Mouse (Mus musculus) forebrain, embryonic 11.5 days (tissue): ENCODE measurements at regions not wholly inside any gene's neighbourhood (a gene's known extent, or its start where the extent isn't known, plus 50 kb on each side); places are given as distances from the start of the nearest gene placed in this dataset.

Experiments used
- ATAC-seq: fragments of 200-750 bp; cut with Nextera tagmentation; replicated peaks from 2 replicates; pipeline ENCODE4 v1.8.0; 2017; ENCODE audit warnings: moderate TSS enrichment; ENCODE audit not compliant: low FRiP score
- DNase-seq: peaks from one replicate; pipeline ENCODE4 v3.0.0-alpha.2; 2017; ENCODE audit warnings: low spot score
- H3K27ac ChIP-seq: fragments of 300-500 bp; sonication (generic); 2 replicates; pipeline ENCODE4 v1.5.1; 2014; ENCODE audit warnings: low read depth, low read length
- H3K27me3 ChIP-seq: fragments of 300-500 bp; sonication (generic); 2 replicates; pipeline ENCODE4 v1.6.1; 2014; ENCODE audit warnings: mild to moderate bottlenecking, low read length, mixed read lengths; ENCODE audit not compliant: control insufficient read depth, insufficient read depth
- H3K36me3 ChIP-seq: fragments of 300-500 bp; sonication (generic); 2 replicates; pipeline ENCODE4 v1.6.1; 2014; ENCODE audit warnings: mild to moderate bottlenecking, low read length, moderate library complexity, mixed read lengths; ENCODE audit not compliant: control insufficient read depth, insufficient read depth
- H3K4me1 ChIP-seq: fragments of 300-500 bp; sonication (generic); replicated peaks from 2 replicates; pipeline ENCODE4 v1.6.1; 2014; ENCODE audit warnings: low read length, mixed read lengths; ENCODE audit not compliant: control insufficient read depth, insufficient read depth
- H3K4me2 ChIP-seq: fragments of 300-500 bp; sonication (generic); 2 replicates; pipeline ENCODE4 v1.6.1; 2014; ENCODE audit warnings: low read depth, mild to moderate bottlenecking, low read length, moderate library complexity, mixed read lengths; ENCODE audit not compliant: severe bottlenecking
- H3K4me3 ChIP-seq: fragments of 300-500 bp; sonication (generic); 2 replicates; pipeline ENCODE4 v1.5.1; 2014; ENCODE audit warnings: low read depth, low read length
- H3K9ac ChIP-seq: fragments of 300-500 bp; sonication (generic); 2 replicates; pipeline ENCODE4 v1.6.1; 2014; ENCODE audit warnings: low read length
- H3K9me3 ChIP-seq: fragments of 300-500 bp; sonication (generic); 2 replicates; pipeline ENCODE4 v1.6.1; 2016; ENCODE audit warnings: low read length, mixed read lengths; ENCODE audit not compliant: control insufficient read depth
- WGBS: fragments of 180-500 bp; shearing (Covaris S2); extraction: QIAGEN DNeasy Blood & Tissue Kit; methylation state at CpG from one replicate; pipeline ENCODE4 v1.1.7; 2014; 5-methylcytosine and 5-hydroxymethylcytosine counted together

DNA sequence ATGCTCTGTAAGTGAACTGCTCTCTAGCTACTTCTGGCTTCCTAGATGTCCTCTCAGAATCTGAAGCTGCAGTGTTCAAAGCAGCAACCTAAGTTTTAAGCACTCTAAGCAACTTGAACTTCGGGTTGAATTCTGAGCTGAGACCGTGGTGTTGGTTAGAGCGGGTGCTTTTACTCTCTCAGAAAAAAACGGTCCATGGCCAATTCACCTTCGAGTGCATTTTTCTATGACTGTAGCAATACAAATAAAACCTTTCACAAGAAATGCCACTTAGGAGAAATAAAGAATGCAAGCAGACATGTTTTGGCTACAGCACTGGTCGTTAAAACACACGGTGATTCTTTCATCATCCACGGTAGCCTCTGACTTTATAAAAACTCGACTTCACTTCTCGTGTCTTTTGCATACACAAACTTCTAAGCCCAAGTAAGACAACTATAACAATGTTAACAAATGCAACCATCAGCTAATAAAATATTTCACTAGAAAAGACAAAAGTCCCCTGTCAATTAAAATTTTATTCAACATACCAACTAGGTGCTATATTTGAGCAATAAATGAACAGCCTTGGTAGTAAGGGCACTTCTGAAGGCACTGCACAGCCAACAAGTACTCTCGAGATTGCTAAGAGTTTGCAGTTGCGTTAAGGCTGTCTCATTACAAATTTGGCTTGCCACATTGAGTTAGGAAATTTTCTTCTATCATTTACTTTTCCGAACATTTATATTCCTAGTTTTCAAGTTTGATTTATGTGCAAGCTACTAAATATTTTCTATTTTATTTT lies 96.3 kb downstream of the Spry2 start:
- Histone ChIP-seq H3K36me3 (no peaks in the 10 kb centered on the region), H3K4me2 (no peak overlapping the region), H3K9me3 (no peaks in the 10 kb centered on the region), H3K9ac (no peak overlapping the region), H3K4me1 (no peaks in the 10 kb centered on the region; the same call in 1 of the 2 replicates), H3K27me3 (no peaks in the 10 kb centered on the region), H3K27ac (no peak overlapping the region), H3K4me3 (no peak overlapping the region)
- no peak for ATAC-seq
- DNase-seq = no peak
- WGBS = 81% methylated on average over 13 of the region's 13 CpGs

GRCm38 (mm10) chr14:105799401-105799861 lies 97.2 kb downstream of the Spry2 start:
- H3K36me3 ChIP-seq = no peaks in the 10 kb centered on the region
- H3K9ac ChIP-seq = no peak overlapping the region
- no peak overlapping the region for H3K4me2 ChIP-seq
- no peak overlapping the region for H3K27ac ChIP-seq
- 29% methylated on average over 3 of the region's 3 CpGs for WGBS
- DNase-seq (peak; percentile 51), ATAC-seq (peak; percentile 61)
- H3K4me3 ChIP-seq = no peak overlapping the region
- H3K4me1 ChIP-seq = no peaks in the 10 kb centered on the region; the same call in 1 of the 2 replicates
- no peaks in the 10 kb centered on the region for H3K9me3 ChIP-seq
- H3K27me3 ChIP-seq = no peaks in the 10 kb centered on the region

GRCm38 (mm10) chr14:105793010-105793702 lies 103.5 kb downstream of the Spry2 start:
- Histone ChIP-seq H3K4me2 (no peak overlapping the region), H3K27me3 (no peaks in the 10 kb centered on the region), H3K4me1 (no peaks in the 10 kb centered on the region), H3K9ac (no peak overlapping the region), H3K27ac (no peak overlapping the region), H3K9me3 (no peaks in the 10 kb centered on the region), H3K4me3 (no peak overlapping the region), H3K36me3 (no peaks in the 10 kb centered on the region)
- DNase-seq = no peak
- ATAC-seq = no peak
- 82% methylated on average over 4 of the region's 4 CpGs for WGBS

DNA sequence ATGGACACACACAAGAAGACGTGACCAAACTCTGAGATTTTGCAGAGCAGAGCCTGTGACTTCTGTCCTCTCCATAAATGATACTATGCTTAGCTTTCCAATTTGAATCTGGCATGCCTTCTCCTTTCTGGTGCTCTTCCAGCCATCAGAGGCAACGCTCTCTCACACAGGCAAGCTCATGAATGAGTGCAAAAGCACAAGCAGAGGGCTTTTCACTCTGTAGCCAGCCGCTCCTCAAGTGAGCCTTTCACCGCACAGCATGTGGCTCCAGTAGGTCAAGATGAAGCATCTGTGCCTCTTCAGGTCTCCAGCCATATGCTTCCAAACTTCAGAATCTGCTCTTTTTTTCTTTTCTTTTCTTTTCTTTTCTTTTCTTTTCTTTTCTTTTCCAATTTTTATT lies 106.2 kb downstream of the Spry2 start:
- Histone ChIP-seq H3K9ac (no peak overlapping the region), H3K4me1 (no peaks in the 10 kb centered on the region), H3K27me3 (no peaks in the 10 kb centered on the region), H3K36me3 (no peaks in the 10 kb centered on the region), H3K27ac (no peak overlapping the region), H3K4me3 (no peak overlapping the region), H3K9me3 (no peaks in the 10 kb centered on the region), H3K4me2 (no peak overlapping the region)
- ATAC-seq (no peak), DNase-seq (no peak)
- WGBS = 93% methylated on average over 4 of the region's 4 CpGs

- 87% methylated on average over 5 of the region's 5 CpGs for WGBS
- H3K4me3 ChIP-seq = no peak overlapping the region
- no peaks in the 10 kb centered on the region for H3K36me3 ChIP-seq
- H3K27ac ChIP-seq = no peak overlapping the region
- ATAC-seq (no peak), DNase-seq (no peak)
- no peaks in the 10 kb centered on the region for H3K4me1 ChIP-seq
- H3K9ac ChIP-seq = no peak overlapping the region
- no peak overlapping the region for H3K4me2 ChIP-seq
- H3K9me3 ChIP-seq = no peaks in the 10 kb centered on the region; the same call in 1 of the 2 replicates
- H3K27me3 ChIP-seq = no peaks in the 10 kb centered on the region
Observed at GRCm38 (mm10) chr14:105783428-105783827, 113.2 kb downstream of the Spry2 start.

DNA sequence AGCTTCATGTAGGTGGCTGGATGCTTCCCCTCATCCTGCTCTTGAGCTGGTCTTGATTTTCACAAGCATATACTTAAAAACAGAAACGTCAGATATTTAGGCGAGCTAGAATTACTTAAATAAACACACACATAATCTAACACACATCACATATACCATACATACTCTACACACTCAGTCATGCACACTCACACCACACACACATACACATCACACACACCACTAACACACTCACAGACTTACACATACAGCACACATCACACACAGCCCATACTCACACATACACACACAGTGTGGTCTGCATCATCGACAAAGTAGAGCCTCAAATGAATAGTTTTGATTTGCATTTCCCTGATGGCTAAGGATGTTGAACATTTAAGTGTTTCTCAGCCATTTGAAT lies 116.9 kb downstream of the Spry2 start:
- 88% methylated on average over 3 of the region's 3 CpGs for WGBS
- Histone ChIP-seq H3K4me2 (no peak overlapping the region), H3K4me1 (no peaks in the 10 kb centered on the region), H3K9ac (no peak overlapping the region), H3K27ac (no peak overlapping the region), H3K4me3 (no peak overlapping the region), H3K36me3 (no peaks in the 10 kb centered on the region), H3K27me3 (no peaks in the 10 kb centered on the region), H3K9me3 (no peaks in the 10 kb centered on the region; the same call in 1 of the 2 replicates)
- ATAC-seq (no peak), DNase-seq (no peak)

DNA sequence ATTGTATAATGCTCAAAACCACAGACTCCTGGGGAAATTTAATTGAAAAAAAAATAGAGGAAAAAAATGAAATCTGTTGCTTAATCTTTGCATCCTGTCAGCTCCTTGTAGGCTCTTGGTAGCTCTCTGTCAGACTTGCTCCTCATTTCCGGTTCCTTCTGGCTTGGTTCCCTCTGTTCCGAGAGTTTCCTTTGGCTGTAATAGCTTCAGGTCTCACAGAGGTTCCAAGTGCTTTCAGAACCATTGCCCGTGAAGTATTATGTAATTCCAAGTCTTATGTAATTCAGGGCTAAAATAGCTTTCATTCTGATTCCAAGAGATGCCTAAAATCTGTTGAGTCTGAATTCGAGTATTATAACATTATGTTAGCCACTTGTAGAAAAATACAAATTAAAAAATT lies 117.3 kb downstream of the Spry2 start:
- H3K9ac ChIP-seq = no peak overlapping the region
- ATAC-seq = no peak
- H3K4me2 ChIP-seq = no peak overlapping the region
- no peaks in the 10 kb centered on the region; the same call in 1 of the 2 replicates for H3K9me3 ChIP-seq
- no peak overlapping the region for H3K27ac ChIP-seq
- H3K36me3 ChIP-seq = no peaks in the 10 kb centered on the region
- H3K4me1 ChIP-seq = no peaks in the 10 kb centered on the region
- 75% methylated on average over 4 of the region's 4 CpGs for WGBS
- no peak overlapping the region for H3K4me3 ChIP-seq
- H3K27me3 ChIP-seq = no peaks in the 10 kb centered on the region
- DNase-seq = no peak

DNA sequence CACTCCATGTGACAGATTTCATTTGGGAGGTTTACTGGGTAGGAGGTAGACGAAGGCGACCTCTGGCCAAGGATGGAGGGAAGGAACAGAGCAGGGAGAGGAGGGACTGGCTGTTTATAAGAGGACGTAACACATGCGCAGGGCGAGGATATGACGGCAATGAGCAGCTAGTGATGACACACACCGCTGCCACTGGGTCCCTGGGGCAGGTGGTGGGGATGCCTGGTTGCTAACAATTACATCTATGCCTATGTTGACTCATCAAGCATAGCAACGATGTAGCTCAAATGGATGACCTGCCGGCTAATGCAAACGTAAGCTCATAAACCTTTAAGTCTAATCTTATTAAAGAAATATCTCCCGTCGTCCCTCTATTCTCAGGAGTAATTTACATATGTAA lies 122.9 kb downstream of the Spry2 start:
- Histone ChIP-seq H3K4me3 (no peak overlapping the region), H3K9ac (no peak overlapping the region), H3K27me3 (no peaks in the 10 kb centered on the region), H3K4me2 (no peak overlapping the region), H3K9me3 (no peaks in the 10 kb centered on the region), H3K36me3 (no peaks in the 10 kb centered on the region), H3K4me1 (no peaks in the 10 kb centered on the region), H3K27ac (no peak overlapping the region)
- DNase-seq (no peak), ATAC-seq (no peak)
- 92% methylated on average over 12 of the region's 12 CpGs for whole genome bisulfite sequencing
